Mouse (Mus musculus) myocyte (in vitro differentiated cells): ENCODE results near the gene Orc3. TPM values are rescaled to one million over a fixed set of nuclear protein-coding genes. Genes with fewer than 3 reads are reported as not detected.
A peak's percentile ranks its signal among the peaks of the same experiment; 100 is the strongest.

Experiments
- H3K27me3 ChIP-seq: one replicate; pipeline ENCODE4 v1.6.1; 2011; ENCODE audit not compliant: control insufficient read depth, insufficient read depth, insufficient read length
- H3K36me3 ChIP-seq: one replicate; pipeline ENCODE4 v1.6.1; 2011; ENCODE audit not compliant: control insufficient read depth, insufficient read depth
- H3K4me2 ChIP-seq: one replicate; pipeline ENCODE4 v1.6.1; 2011; ENCODE audit warnings: low read depth, control low read depth
- H3K4me3 ChIP-seq: one replicate; pipeline ENCODE4 v1.5.1; 2011; ENCODE audit warnings: mild to moderate bottlenecking, control low read depth, moderate library complexity
- H3K79me2 ChIP-seq: one replicate; pipeline ENCODE4 v1.6.1; 2011; ENCODE audit not compliant: control insufficient read depth, insufficient read depth
- H3ac ChIP-seq: one replicate; pipeline ENCODE4 v1.6.1; 2011; ENCODE audit not compliant: control insufficient read depth, insufficient read length
- CEBPB ChIP-seq: IDR thresholded peaks from 2 replicates; pipeline ENCODE4 v1.6.1; 2011; ENCODE audit warnings: mild to moderate bottlenecking, moderate library complexity; ENCODE audit not compliant: poor library complexity, insufficient read depth, severe bottlenecking
- E2F4 ChIP-seq: IDR thresholded peaks from one replicate; pipeline ENCODE4 v1.6.1; 2011; ENCODE audit warnings: mild to moderate bottlenecking, control low read depth, moderate library complexity; ENCODE audit not compliant: insufficient read depth
- MAX ChIP-seq: IDR thresholded peaks from one replicate; pipeline ENCODE4 v1.6.1; 2011; ENCODE audit warnings: low read depth, mild to moderate bottlenecking, control low read depth
- MYOD1 ChIP-seq, 3 experiments: IDR thresholded peaks; one replicate each; pipeline ENCODE4 v1.6.1; 2011; ENCODE audit warnings: control low read depth in 2 of 3, low read depth in 2 of 3, mild to moderate bottlenecking in 2 of 3, moderate library complexity in 1 of 3; ENCODE audit not compliant: insufficient read length in 2 of 3, control insufficient read depth in 1 of 3
- MYOG ChIP-seq, 3 experiments: IDR thresholded peaks; one replicate each; pipeline ENCODE4 v1.6.1; 2011; ENCODE audit warnings: control low read depth in 2 of 3, low read depth in 2 of 3, mild to moderate bottlenecking in 2 of 3; ENCODE audit not compliant: insufficient read length in 2 of 3, control insufficient read depth in 1 of 3, insufficient read depth in 1 of 3
- POLR2A ChIP-seq: IDR thresholded peaks from one replicate; pipeline ENCODE4 v1.6.1; 2011; ENCODE audit warnings: low read depth, mild to moderate bottlenecking, control low read depth, moderate library complexity; ENCODE audit not compliant: insufficient read length
- POLR2AphosphoS2 ChIP-seq: IDR thresholded peaks from one replicate; pipeline ENCODE4 v1.6.1; 2011; ENCODE audit warnings: low read depth, control low read depth; ENCODE audit not compliant: insufficient read length
- REST ChIP-seq: IDR thresholded peaks from one replicate; pipeline ENCODE4 v1.6.1; 2011; ENCODE audit warnings: mild to moderate bottlenecking, control low read depth, moderate library complexity; ENCODE audit not compliant: insufficient read depth, insufficient read length
- SRF ChIP-seq: IDR thresholded peaks from one replicate; pipeline ENCODE4 v1.6.1; 2011; ENCODE audit warnings: low read depth; ENCODE audit not compliant: control insufficient read depth, insufficient read length
- TCF12 ChIP-seq: IDR thresholded peaks from one replicate; pipeline ENCODE4 v1.6.1; 2011; ENCODE audit warnings: mild to moderate bottlenecking, control low read depth; ENCODE audit not compliant: poor library complexity, insufficient read depth, severe bottlenecking
- TCF3 ChIP-seq: IDR thresholded peaks from one replicate; pipeline ENCODE4 v1.6.1; 2011; ENCODE audit warnings: low read depth, control low read depth; ENCODE audit not compliant: insufficient read length
- USF1 ChIP-seq: IDR thresholded peaks from one replicate; pipeline ENCODE4 v1.6.1; 2011; ENCODE audit warnings: low read depth, mild to moderate bottlenecking, control low read depth, moderate library complexity
- polyA plus RNA-seq: library from polyadenylated mRNA; unstranded; fragments of >200 nt; fragmentation: generic; extraction: Trizol; gene quantifications from one replicate; pipeline ENCODE4 v1.2.1, GENCODE M21; 2012; ENCODE audit warnings: missing spikeins

Gene Orc3
- polyA plus RNA-seq, 1 experiment = 20.0 TPM

DNA sequence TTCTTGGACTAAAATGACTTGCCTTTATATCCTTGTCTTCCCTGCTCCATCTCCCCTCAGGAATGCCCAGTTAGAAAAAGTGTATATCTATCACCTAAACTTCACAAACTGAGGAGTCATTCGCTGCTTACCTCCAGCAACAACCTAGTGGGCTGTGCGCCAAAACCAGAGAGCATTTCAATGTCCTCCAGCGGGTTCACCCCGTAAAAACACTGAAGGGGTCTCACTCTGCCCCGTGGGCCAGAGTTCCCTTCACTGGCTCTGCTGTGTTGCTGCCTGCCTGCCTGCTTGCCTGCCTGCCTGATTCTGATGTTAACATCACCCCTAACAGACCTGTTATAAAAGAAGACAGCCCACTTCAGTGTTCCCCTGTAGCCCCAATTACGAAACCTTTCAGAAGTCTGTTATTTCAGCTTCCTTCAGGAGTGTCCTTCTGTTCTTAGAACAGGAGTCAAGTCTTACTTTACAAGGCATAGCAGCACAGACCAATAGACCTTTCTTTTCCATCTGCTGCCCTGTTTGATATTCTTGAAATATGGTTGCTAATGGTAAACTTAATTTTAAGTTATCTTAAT is 1.1 kb downstream of the Orc3 start:
- Histone ChIP-seq H3K27me3 (no peaks in the 10 kb centered on the region), H3ac (peak overlapping the region; percentile 59), H3K4me3 (peak overlapping the region; percentile 96), H3K79me2 (peaks cover 54% of the 10 kb centered on the region), H3K4me2 (peak overlapping the region; percentile 81), H3K36me3 (peaks cover 16% of the 10 kb centered on the region)
- TF ChIP-seq MYOD1 (IDR thresholded peaks at IDR 0.05; ENCODE audit: control insufficient read depth in 1 of 3, insufficient read length in 2 of 3, low read depth in 2 of 3) (no peak), MYOG (IDR thresholded peaks at IDR 0.05; ENCODE audit: control insufficient read depth in 1 of 3, insufficient read depth in 1 of 3, insufficient read length in 2 of 3, low read depth in 2 of 3) (no peak), USF1 (no peak), POLR2A (no peak), POLR2AphosphoS2 (no peak), TCF3 (no peak), CEBPB (no peak), REST (no peak), MAX (no peak), E2F4 (no peak)

DNA sequence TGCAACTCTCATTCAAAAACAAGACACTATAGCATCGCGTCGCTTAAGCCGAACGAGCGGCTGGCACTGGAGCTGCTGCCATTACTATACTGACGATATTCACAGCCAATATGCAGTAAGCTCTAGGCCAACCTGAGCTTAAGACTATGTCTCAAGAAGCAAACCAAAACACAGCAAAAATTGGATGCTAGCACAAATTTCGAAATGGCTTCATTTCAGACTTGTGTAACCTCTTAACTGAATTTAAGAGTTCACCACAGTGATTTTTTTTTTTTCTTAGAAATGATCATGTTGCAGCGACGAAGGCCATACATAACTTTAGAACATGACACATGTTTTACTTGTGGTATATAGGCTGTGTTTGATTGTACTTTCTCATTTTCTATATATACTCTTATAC is 8.1 kb downstream of the Orc3 start:
- no peak overlapping the region for H3ac ChIP-seq
- no peak overlapping the region for H3K4me3 ChIP-seq
- peaks cover 35% of the 10 kb centered on the region for H3K36me3 ChIP-seq
- H3K79me2 ChIP-seq = peaks cover 16% of the 10 kb centered on the region
- no peak overlapping the region for H3K4me2 ChIP-seq
- no peaks in the 10 kb centered on the region for H3K27me3 ChIP-seq
- no peak for TF ChIP-seq TCF3
- no peak for TF ChIP-seq MAX
- TF ChIP-seq MYOG (IDR thresholded peaks at IDR 0.05; ENCODE audit: control insufficient read depth in 1 of 3, insufficient read depth in 1 of 3, insufficient read length in 2 of 3, low read depth in 2 of 3) = no peak
- TF ChIP-seq E2F4 = no peak
- no peak for TF ChIP-seq POLR2AphosphoS2

DNA sequence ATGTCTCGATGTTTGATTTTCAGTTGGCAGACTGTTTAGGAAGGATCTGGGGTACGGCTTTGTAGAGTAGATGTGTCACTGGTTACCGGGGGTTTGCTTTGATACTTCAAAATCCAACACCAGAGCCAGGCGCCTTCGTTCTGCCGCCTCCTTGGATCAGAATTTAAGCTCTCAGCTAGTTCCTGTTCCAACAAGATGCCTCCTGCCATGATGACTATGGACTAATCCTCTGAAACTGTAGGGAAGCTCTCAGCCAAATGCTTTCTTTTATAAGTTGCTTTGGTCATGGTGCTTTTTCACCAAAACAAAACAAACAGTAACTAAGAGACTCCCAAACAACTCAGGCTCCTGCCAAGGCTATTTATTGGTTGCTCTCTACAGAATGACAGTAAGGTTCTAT is 11.6 kb downstream of the Orc3 start:
- no peaks in the 10 kb centered on the region for H3K27me3 ChIP-seq
- H3K79me2 ChIP-seq = no peaks in the 10 kb centered on the region
- TF ChIP-seq SRF (no peak), POLR2A (no peak), E2F4 (no peak), POLR2AphosphoS2 (no peak), TCF3 (no peak), MYOG (IDR thresholded peaks at IDR 0.05; ENCODE audit: control insufficient read depth in 1 of 3, insufficient read depth in 1 of 3, insufficient read length in 2 of 3, low read depth in 2 of 3) (no peak), TCF12 (no peak), CEBPB (no peak), USF1 (no peak), MAX (no peak), REST (no peak), MYOD1 (IDR thresholded peaks at IDR 0.05; ENCODE audit: control insufficient read depth in 1 of 3, insufficient read length in 2 of 3, low read depth in 2 of 3) (no peak)
- no peak overlapping the region for H3ac ChIP-seq
- H3K4me2 ChIP-seq = no peak overlapping the region
- H3K36me3 ChIP-seq = peaks cover 16% of the 10 kb centered on the region
- no peak overlapping the region for H3K4me3 ChIP-seq

DNA sequence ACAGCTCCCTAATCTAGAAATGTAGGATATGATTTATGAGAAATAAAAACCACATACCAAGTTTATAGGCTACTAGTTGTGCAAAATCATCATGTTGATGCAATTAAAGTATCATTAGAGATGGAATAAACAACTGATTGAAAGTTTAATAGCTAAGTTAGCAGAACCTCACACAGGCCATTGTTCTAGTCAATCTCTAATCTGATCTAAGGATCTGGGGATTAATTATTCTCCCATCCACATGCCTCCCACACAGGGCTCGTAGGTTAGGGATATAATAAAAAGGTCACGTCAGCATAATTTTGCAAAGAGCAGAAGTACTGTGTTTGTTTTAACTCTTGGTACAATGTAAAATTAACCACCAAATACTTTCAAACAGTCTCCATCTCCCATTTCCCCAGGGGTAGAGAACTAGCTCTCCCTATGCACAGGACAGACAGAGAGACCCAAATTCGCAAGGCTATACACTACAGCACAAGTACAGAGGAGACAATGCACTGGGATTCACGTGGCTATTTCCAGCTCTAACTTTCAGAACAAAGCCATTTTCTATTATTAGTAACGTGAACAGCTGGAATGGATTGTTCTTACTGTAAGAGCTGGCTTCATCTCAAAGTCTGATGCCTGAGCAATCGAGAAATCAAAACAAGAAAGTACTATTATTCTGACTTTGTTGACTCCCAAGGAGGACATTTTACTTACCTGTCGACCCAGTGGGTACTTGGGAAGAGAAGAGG is 29.7 kb downstream of the Orc3 start:
- no peaks in the 10 kb centered on the region for H3K27me3 ChIP-seq
- H3K79me2 ChIP-seq = no peaks in the 10 kb centered on the region
- H3K36me3 ChIP-seq = peaks cover 29% of the 10 kb centered on the region
- H3K4me2 ChIP-seq = peak overlapping the region; percentile 25
- no peak overlapping the region for H3ac ChIP-seq
- H3K4me3 ChIP-seq = no peak overlapping the region
- no peak for TF ChIP-seq TCF12
- no peak for TF ChIP-seq MAX
- TF ChIP-seq MYOG (IDR thresholded peaks at IDR 0.05; ENCODE audit: control insufficient read depth in 1 of 3, insufficient read depth in 1 of 3, insufficient read length in 2 of 3, low read depth in 2 of 3) = no peak
- TF ChIP-seq USF1 = no peak
- TF ChIP-seq POLR2AphosphoS2 = no peak
- no peak for TF ChIP-seq POLR2A
- no peak for TF ChIP-seq TCF3
- no peak for TF ChIP-seq SRF
- no peak for TF ChIP-seq CEBPB
- TF ChIP-seq REST = no peak
- TF ChIP-seq E2F4 = no peak
- TF ChIP-seq MYOD1 (IDR thresholded peaks at IDR 0.05; ENCODE audit: control insufficient read depth in 1 of 3, insufficient read length in 2 of 3, low read depth in 2 of 3) = no peak

DNA sequence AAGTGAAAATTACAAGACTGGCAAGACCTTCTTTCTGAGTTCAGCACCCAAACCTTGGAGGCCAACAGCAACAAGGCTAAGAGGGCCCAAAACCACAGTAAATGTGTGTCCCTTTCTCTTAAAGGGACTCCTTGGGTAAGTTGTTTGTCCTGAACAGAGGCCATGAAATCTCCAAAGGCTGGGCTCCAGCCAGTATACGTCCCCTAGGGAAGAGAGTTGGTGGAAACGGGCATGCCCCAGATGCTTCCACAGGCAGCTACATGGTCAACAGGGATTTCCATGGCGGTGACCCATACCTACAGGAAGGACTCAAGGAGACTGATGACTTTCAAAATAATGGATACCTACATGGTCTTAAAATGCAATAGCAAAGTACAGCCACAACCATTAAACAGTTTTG is 31.3 kb downstream of the Orc3 start:
- Histone ChIP-seq H3K79me2 (no peaks in the 10 kb centered on the region), H3K27me3 (no peaks in the 10 kb centered on the region), H3K4me2 (no peak overlapping the region), H3ac (no peak overlapping the region), H3K4me3 (no peak overlapping the region), H3K36me3 (peaks cover 33% of the 10 kb centered on the region)
- TF ChIP-seq SRF = no peak
- no peak for TF ChIP-seq MYOD1 (IDR thresholded peaks at IDR 0.05; ENCODE audit: control insufficient read depth in 1 of 3, insufficient read length in 2 of 3, low read depth in 2 of 3)
- TF ChIP-seq POLR2A = no peak
- TF ChIP-seq E2F4 = no peak
- no peak for TF ChIP-seq CEBPB
- TF ChIP-seq POLR2AphosphoS2 = no peak
- no peak for TF ChIP-seq TCF12
- TF ChIP-seq USF1 = no peak
- no peak for TF ChIP-seq TCF3
- no peak for TF ChIP-seq MYOG (IDR thresholded peaks at IDR 0.05; ENCODE audit: control insufficient read depth in 1 of 3, insufficient read depth in 1 of 3, insufficient read length in 2 of 3, low read depth in 2 of 3)
- TF ChIP-seq REST = no peak
- no peak for TF ChIP-seq MAX
